Mouse (Mus musculus): ENCODE data around the gene Hacd2.

GRCm38 (mm10) chr16:35155391-35156305, 133.4 kb downstream of the Hacd2 start:
- TF ChIP-seq CTCF (IDR thresholded peaks at IDR 0.05) = peak; percentile 60
- no peak for TF ChIP-seq EP300 (IDR thresholded peaks at IDR 0.05)
